Mouse (Mus musculus) hindbrain, embryonic 11.5 days (tissue): ENCODE measurements around the gene Zfyve21. TPM values are rescaled to one million over a fixed set of nuclear protein-coding genes. Genes with fewer than 3 reads are reported as not detected.

ENCODE experiments used
- ATAC-seq: fragments of 200-750 bp; cut with Nextera tagmentation; 2 replicates; pipeline ENCODE4 v1.8.0; 2017; ENCODE audit warnings: mild to moderate bottlenecking, moderate TSS enrichment, moderate library complexity; ENCODE audit not compliant: low FRiP score
- DNase-seq: peaks from one replicate; pipeline ENCODE4 v3.0.0-alpha.2; 2015; ENCODE audit warnings: low spot score
- H3K27ac ChIP-seq: fragments of 300-500 bp; sonication (generic); 2 replicates; pipeline ENCODE4 v1.5.1; 2014; ENCODE audit warnings: mild to moderate bottlenecking, low read depth, low read length
- H3K27me3 ChIP-seq: fragments of 300-500 bp; sonication (generic); 2 replicates; pipeline ENCODE4 v1.6.1; 2014; ENCODE audit warnings: mild to moderate bottlenecking, low read length, moderate library complexity, mixed read lengths; ENCODE audit not compliant: control insufficient read depth, insufficient read depth
- H3K36me3 ChIP-seq: fragments of 300-500 bp; sonication (generic); 2 replicates; pipeline ENCODE4 v1.6.1; 2014; ENCODE audit warnings: mild to moderate bottlenecking, low read length, moderate library complexity, mixed read lengths; ENCODE audit not compliant: control insufficient read depth, insufficient read depth
- H3K4me1 ChIP-seq: fragments of 300-500 bp; sonication (generic); replicated peaks from 2 replicates; pipeline ENCODE4 v1.6.1; 2014; ENCODE audit warnings: low read length, mixed read lengths; ENCODE audit not compliant: control insufficient read depth, insufficient read depth
- H3K4me2 ChIP-seq: fragments of 300-500 bp; sonication (generic); replicated peaks from 2 replicates; pipeline ENCODE4 v1.6.1; 2014; ENCODE audit warnings: mild to moderate bottlenecking, low read depth, low read length
- H3K4me3 ChIP-seq: fragments of 300-500 bp; sonication (generic); 2 replicates; pipeline ENCODE4 v1.5.1; 2014; ENCODE audit warnings: low read depth, low read length
- H3K9ac ChIP-seq: fragments of 300-500 bp; sonication (generic); 2 replicates; pipeline ENCODE4 v1.6.1; 2014; ENCODE audit warnings: low read depth, low read length
- H3K9me3 ChIP-seq: fragments of 300-500 bp; sonication (generic); 2 replicates; pipeline ENCODE4 v1.6.1; 2016; ENCODE audit warnings: low read length; ENCODE audit not compliant: control insufficient read depth
- WGBS: fragments of 180-500 bp; shearing (Covaris S2); extraction: QIAGEN DNeasy Blood & Tissue Kit; methylation state at CpG from one replicate; pipeline ENCODE4 v1.1.7; 2014; 5-methylcytosine and 5-hydroxymethylcytosine counted together
- polyA plus RNA-seq: library from polyadenylated mRNA; unstranded; fragments of >200 nt; fragmentation: Nextera tagmentation; extraction: Ambion mirVana; gene quantifications from 2 replicates; pipeline ENCODE4 v1.2.1, GENCODE M21; 2014

Gene Zfyve21
- polyA plus RNA-seq, 1 experiment from 2014 or later = 54.7 TPM

- H3K36me3 ChIP-seq = 0 out of 2 replicates have a peak, but pooled peaks cover 11% of the 10 kb centered on the region
- no peak for ATAC-seq
Measured at GRCm38 (mm10) chr12:111795180-111795895, 18.6 kb upstream of the Zfyve21 start.

GRCm38 (mm10) chr12:111797251-111797650, 16.7 kb upstream of the Zfyve21 start:
- DNase-seq = no peak
- Histone ChIP-seq H3K27ac (no peak overlapping the region), H3K4me2 (no peak overlapping the region), H3K4me1 (no peaks in the 10 kb centered on the region), H3K36me3 (peaks cover 15% of the 10 kb centered on the region), H3K9ac (no peak overlapping the region), H3K27me3 (no peaks in the 10 kb centered on the region), H3K9me3 (no peaks in the 10 kb centered on the region), H3K4me3 (no peak overlapping the region)
- 91% methylated on average over 8 of the region's 8 CpGs for WGBS
- ATAC-seq = no peak

More at GRCm38 (mm10) chr12:111795180-111795895, 18.6 kb upstream of the Zfyve21 start:
- H3K9me3 ChIP-seq = no peaks in the 10 kb centered on the region
- no peak for DNase-seq
- H3K4me1 ChIP-seq = no peaks in the 10 kb centered on the region
- no peak overlapping the region for H3K27ac ChIP-seq
- no peak overlapping the region for H3K4me2 ChIP-seq
- 91% methylated on average over 25 of the region's 28 CpGs for WGBS
- no peak overlapping the region for H3K4me3 ChIP-seq
- H3K27me3 ChIP-seq = no peaks in the 10 kb centered on the region
- no peak overlapping the region for H3K9ac ChIP-seq

GRCm38 (mm10) chr12:111798493-111798892, 15.5 kb upstream of the Zfyve21 start:
- no peak overlapping the region for H3K27ac ChIP-seq
- 92% methylated on average over 13 of the region's 13 CpGs for WGBS
- H3K9ac ChIP-seq = no peak overlapping the region
- H3K36me3 ChIP-seq = peaks cover 15% of the 10 kb centered on the region
- H3K9me3 ChIP-seq = no peaks in the 10 kb centered on the region
- DNase-seq (no peak), ATAC-seq (no peak)
- no peaks in the 10 kb centered on the region for H3K4me1 ChIP-seq
- no peak overlapping the region for H3K4me3 ChIP-seq
- H3K4me2 ChIP-seq = no peak overlapping the region
- no peaks in the 10 kb centered on the region for H3K27me3 ChIP-seq

- H3K4me3 ChIP-seq = no peak overlapping the region
- DNase-seq (no peak), ATAC-seq (no peak)
- no peaks in the 10 kb centered on the region for H3K27me3 ChIP-seq
- no peak overlapping the region for H3K4me2 ChIP-seq
- H3K9ac ChIP-seq = no peak overlapping the region
- WGBS = 90% methylated on average over 10 of the region's 10 CpGs
- H3K36me3 ChIP-seq = peaks cover 12% of the 10 kb centered on the region
- no peak overlapping the region for H3K27ac ChIP-seq
- H3K9me3 ChIP-seq = no peaks in the 10 kb centered on the region
- no peaks in the 10 kb centered on the region for H3K4me1 ChIP-seq
Measured at GRCm38 (mm10) chr12:111800459-111801183, 13.3 kb upstream of the Zfyve21 start.

GRCm38 (mm10) chr12:111803538-111803937, 10.4 kb upstream of the Zfyve21 start:
- Histone ChIP-seq H3K9me3 (no peaks in the 10 kb centered on the region), H3K27me3 (no peaks in the 10 kb centered on the region), H3K4me3 (no peak overlapping the region), H3K27ac (no peak overlapping the region), H3K4me2 (no peak overlapping the region), H3K9ac (no peak overlapping the region), H3K4me1 (no peaks in the 10 kb centered on the region), H3K36me3 (peaks cover 14% of the 10 kb centered on the region)
- DNase-seq (no peak), ATAC-seq (no peak)
- WGBS = 92% methylated on average over 5 of the region's 5 CpGs

GRCm38 (mm10) chr12:111808775-111809174, 5.2 kb upstream of the Zfyve21 start:
- no peaks in the 10 kb centered on the region for H3K9me3 ChIP-seq
- no peak overlapping the region for H3K27ac ChIP-seq
- H3K9ac ChIP-seq = no peak overlapping the region
- H3K4me3 ChIP-seq = no peak overlapping the region
- peaks cover 8% of the 10 kb centered on the region; the same call in 1 of the 2 replicates for H3K36me3 ChIP-seq
- WGBS = 93% methylated on average over 6 of the region's 6 CpGs
- DNase-seq = no peak
- H3K27me3 ChIP-seq = no peaks in the 10 kb centered on the region
- H3K4me1 ChIP-seq = peaks cover 12% of the 10 kb centered on the region
- H3K4me2 ChIP-seq = no peak overlapping the region
- ATAC-seq = no peak

GRCm38 (mm10) chr12:111809762-111810161, 4.2 kb upstream of the Zfyve21 start:
- Histone ChIP-seq H3K27me3 (no peaks in the 10 kb centered on the region), H3K9me3 (no peaks in the 10 kb centered on the region), H3K4me3 (no peak overlapping the region), H3K4me2 (no peak overlapping the region), H3K9ac (peak overlapping the region; percentile 32; the same call in 1 of the 2 replicates), H3K27ac (peak overlapping the region; percentile 31; the same call in 1 of the 2 replicates), H3K36me3 (peaks cover 5% of the 10 kb centered on the region; the same call in 1 of the 2 replicates), H3K4me1 (peaks cover 13% of the 10 kb centered on the region)
- 4% methylated on average over 9 of the region's 9 CpGs for WGBS
- ATAC-seq (peak; percentile 25; the same call in 1 of the 2 replicates), DNase-seq (peak; percentile 75)

GRCm38 (mm10) chr12:111812075-111812474, 1.9 kb upstream of the Zfyve21 start:
- WGBS = 88% methylated on average over 13 of the region's 13 CpGs
- no peaks in the 10 kb centered on the region for H3K27me3 ChIP-seq

More at GRCm38 (mm10) chr12:111812075-111812474, 1.9 kb upstream of the Zfyve21 start:
- DNase-seq (no peak), ATAC-seq (no peak)
- Histone ChIP-seq H3K4me3 (no peak overlapping the region), H3K27ac (no peak overlapping the region), H3K4me1 (peaks cover 18% of the 10 kb centered on the region), H3K9ac (no peak overlapping the region), H3K36me3 (0 out of 2 replicates have a peak, but pooled peaks cover 5% of the 10 kb centered on the region), H3K9me3 (no peaks in the 10 kb centered on the region), H3K4me2 (no peak overlapping the region)
